Mouse (Mus musculus): ENCODE measurements at regions not wholly inside any gene's neighbourhood (a gene's known extent, or its start where the extent isn't known, plus 50 kb on each side); places are given as distances from the start of the nearest gene placed in this dataset.
A peak's percentile ranks its signal among the peaks of the same experiment; 100 is the strongest.

DNA sequence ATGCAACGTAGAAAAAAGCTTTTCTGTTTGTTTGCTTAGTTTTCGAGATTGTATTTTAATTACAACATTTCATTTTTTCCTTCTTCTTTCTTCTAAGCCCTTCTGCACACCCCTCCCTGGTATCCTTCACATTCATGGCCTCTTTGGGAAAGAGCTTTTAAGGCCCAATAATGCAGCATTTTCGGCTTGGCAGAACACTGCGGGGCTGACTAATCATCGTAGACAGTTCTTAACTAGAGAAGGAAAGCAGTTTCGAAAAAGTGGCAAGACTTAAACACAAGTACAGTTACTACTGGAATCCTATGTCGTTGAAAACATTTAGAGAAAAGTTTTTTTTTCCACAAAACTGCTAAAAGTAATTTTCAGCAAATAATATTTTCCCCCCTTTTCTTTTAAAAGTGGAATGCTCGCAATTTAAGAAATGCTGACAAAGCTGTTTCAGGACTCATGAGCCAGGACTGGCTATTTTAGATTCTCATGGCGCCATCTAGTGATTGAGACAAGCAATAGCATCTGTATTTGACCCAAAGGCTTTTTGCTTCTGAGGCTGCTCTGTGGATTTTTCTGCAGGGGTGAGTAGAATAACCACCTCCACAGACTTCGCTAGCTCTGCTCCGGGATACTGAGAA lies 137.7 kb upstream of the Fam3c start:
- no peak for TF ChIP-seq EP300 (optimal IDR thresholded peaks at IDR 0.05)
- TF ChIP-seq CTCF (IDR thresholded peaks at IDR 0.05; ENCODE audit: low read depth): peak; percentile 88

All from stomach, postnatal 0 days (tissue).